Mouse (Mus musculus): Measurements from ENCODE around the gene Cstf3. TPM values are rescaled to one million over a fixed set of nuclear protein-coding genes. Genes with fewer than 3 reads are reported as not detected.

Gene Cstf3
- polyA plus RNA-seq, 1 experiment from 2014 or later, result 24.9 TPM

- H3K36me3 ChIP-seq (replicated peaks), result no peaks in the 10 kb centered on the region
- no peaks in the 10 kb centered on the region for H3K9me3 ChIP-seq (replicated peaks)
- no peak overlapping the region for H3K4me3 ChIP-seq (replicated peaks)
- peaks cover 13% of the 10 kb centered on the region for H3K4me1 ChIP-seq (replicated peaks)
- no peak overlapping the region for H3K27ac ChIP-seq (replicated peaks)
- H3K4me2 ChIP-seq, result no peak overlapping the region
- no peaks in the 10 kb centered on the region for H3K27me3 ChIP-seq
- ATAC-seq (ENCODE audit: insufficient read depth), result no peak
- 59% methylated on average over 5 of the region's 5 CpGs for WGBS (ENCODE audit: insufficient replicate concordance)
- no peak overlapping the region for H3K9ac ChIP-seq
Observed at GRCm38 (mm10) chr2:104578836-104579604, 11.3 kb upstream of the Cstf3 start.

- no peaks in the 10 kb centered on the region for H3K27me3 ChIP-seq
- H3K9ac ChIP-seq, result no peak overlapping the region
- H3K4me3 ChIP-seq (replicated peaks), result no peak overlapping the region
- H3K4me1 ChIP-seq (replicated peaks), result peaks cover 13% of the 10 kb centered on the region
- no peak overlapping the region for H3K27ac ChIP-seq (replicated peaks)
- 67% methylated on average over 7 of the region's 7 CpGs for WGBS (ENCODE audit: insufficient replicate concordance)
- no peak for ATAC-seq (ENCODE audit: insufficient read depth)
- no peaks in the 10 kb centered on the region for H3K36me3 ChIP-seq (replicated peaks)
- H3K9me3 ChIP-seq (replicated peaks), result no peaks in the 10 kb centered on the region
- H3K4me2 ChIP-seq, result no peak overlapping the region
Observed at GRCm38 (mm10) chr2:104579784-104580446, 10.4 kb upstream of the Cstf3 start.

DNA sequence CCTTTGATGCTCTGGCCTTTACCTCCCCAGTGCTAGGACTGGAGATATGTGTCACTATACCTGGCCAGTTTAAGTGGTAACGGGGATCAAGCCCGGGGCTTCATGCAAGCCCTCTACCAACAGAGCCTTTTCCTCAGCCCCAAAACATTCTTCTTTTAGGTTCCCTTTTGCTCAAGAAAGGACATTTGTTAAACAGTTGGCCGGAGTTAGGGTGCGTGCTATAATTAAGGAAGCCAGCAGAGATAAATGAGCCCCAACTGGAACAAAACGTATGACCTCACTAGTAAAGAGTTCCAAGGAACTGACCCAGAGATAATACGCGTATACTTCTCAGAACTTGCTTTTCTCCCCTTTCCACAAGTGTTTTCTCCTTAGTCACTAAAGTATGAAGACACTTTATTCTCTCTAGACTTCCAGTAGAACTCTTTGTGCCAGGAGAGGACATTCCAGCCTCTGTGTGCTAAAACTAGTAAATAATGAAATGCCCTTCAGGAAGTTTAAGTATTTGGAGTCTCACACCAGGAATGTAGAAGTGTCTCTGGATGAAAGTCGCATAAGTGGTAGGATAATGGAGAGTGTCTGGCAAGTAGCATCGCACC, 8.9 kb upstream of the Cstf3 start:
- no peak overlapping the region for H3K27ac ChIP-seq (replicated peaks)
- no peak overlapping the region for H3K4me2 ChIP-seq
- no peaks in the 10 kb centered on the region for H3K36me3 ChIP-seq (replicated peaks)
- no peaks in the 10 kb centered on the region for H3K9me3 ChIP-seq (replicated peaks)
- 58% methylated on average over 9 of the region's 9 CpGs for WGBS (ENCODE audit: insufficient replicate concordance)
- ATAC-seq (ENCODE audit: insufficient read depth), result no peak
- H3K4me3 ChIP-seq (replicated peaks), result no peak overlapping the region
- no peak overlapping the region for H3K9ac ChIP-seq
- H3K27me3 ChIP-seq, result no peaks in the 10 kb centered on the region
- H3K4me1 ChIP-seq (replicated peaks), result peaks cover 13% of the 10 kb centered on the region

DNA sequence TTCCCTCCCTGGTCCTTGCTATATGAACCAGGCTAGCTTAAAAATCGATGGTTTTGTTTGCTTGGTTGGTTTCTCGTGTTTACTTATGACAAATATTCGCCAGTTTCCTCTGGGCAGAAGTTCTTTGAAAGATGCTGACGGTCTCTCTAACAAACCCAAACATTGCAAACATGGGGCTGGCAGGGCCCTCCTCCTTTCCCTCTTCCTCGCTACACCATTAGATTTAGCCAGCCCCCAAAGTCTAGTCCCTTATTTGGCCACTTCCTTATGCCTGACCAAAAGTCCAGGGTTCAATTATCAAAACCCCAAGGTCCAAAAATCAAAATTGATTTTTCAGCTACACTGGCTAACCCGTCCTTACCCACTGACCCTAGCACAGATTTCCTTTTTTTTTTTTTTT, 7.3 kb upstream of the Cstf3 start:
- ATAC-seq (ENCODE audit: insufficient read depth), result no peak
- Histone ChIP-seq H3K27ac (replicated peaks) (no peak overlapping the region), H3K4me3 (replicated peaks) (no peak overlapping the region), H3K27me3 (no peaks in the 10 kb centered on the region), H3K36me3 (replicated peaks) (no peaks in the 10 kb centered on the region), H3K4me2 (peak overlapping the region; percentile 3; the same call in 1 of the 2 replicates), H3K9ac (no peak overlapping the region), H3K9me3 (replicated peaks) (no peaks in the 10 kb centered on the region), H3K4me1 (replicated peaks) (peaks cover 9% of the 10 kb centered on the region; the same call in 1 of the 2 replicates)
- 53% methylated on average over 6 of the region's 6 CpGs for WGBS (ENCODE audit: insufficient replicate concordance)

DNA sequence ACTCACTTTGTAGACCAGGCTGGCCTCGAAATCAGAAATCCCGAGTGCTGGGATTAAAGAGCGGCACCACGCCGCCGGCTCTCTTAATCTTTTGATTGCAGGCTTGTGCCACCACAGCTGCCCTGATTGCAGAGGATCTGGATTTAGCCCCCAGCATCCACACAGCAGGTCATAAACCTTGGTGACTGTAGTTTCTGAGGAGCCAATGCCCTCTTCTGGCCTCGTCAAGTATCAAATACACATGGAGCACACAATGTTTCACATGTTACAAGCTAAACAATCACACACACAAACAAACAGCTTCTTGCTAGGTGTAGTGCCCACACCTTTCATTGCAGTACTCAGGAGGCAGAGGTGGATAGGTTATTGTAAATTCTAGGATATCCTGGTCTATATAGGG, 6.1 kb upstream of the Cstf3 start:
- H3K27ac ChIP-seq (replicated peaks), result no peak overlapping the region
- H3K4me3 ChIP-seq (replicated peaks), result no peak overlapping the region
- no peak for ATAC-seq (ENCODE audit: insufficient read depth)
- H3K36me3 ChIP-seq (replicated peaks), result no peaks in the 10 kb centered on the region
- 66% methylated on average over 7 of the region's 7 CpGs for WGBS (ENCODE audit: insufficient replicate concordance)
- H3K27me3 ChIP-seq, result no peaks in the 10 kb centered on the region
- H3K9ac ChIP-seq, result no peak overlapping the region
- H3K4me2 ChIP-seq, result no peak overlapping the region
- H3K9me3 ChIP-seq (replicated peaks), result no peaks in the 10 kb centered on the region
- peaks cover 9% of the 10 kb centered on the region for H3K4me1 ChIP-seq (replicated peaks)

DNA sequence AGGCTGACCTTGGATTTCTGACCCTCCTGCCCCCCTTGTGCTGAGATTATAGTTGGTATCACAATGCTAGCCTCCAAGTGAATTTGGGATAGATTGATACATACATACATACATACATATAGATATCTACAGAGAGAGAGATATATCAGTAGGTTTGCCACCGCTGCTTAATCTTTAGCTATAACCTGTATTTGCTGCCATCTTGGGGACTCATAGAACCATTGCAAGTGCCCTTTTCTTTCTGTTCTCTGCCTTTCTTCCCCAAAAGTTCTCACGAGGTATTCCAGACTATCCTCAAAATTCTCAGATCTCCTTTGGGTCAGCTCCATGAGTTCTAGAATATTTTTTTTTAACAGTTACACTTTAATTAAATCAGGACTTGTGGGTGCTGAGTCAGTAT, 4.7 kb upstream of the Cstf3 start:
- Histone ChIP-seq H3K27me3 (no peaks in the 10 kb centered on the region), H3K9me3 (replicated peaks) (no peaks in the 10 kb centered on the region), H3K4me2 (no peak overlapping the region), H3K4me1 (replicated peaks) (peaks cover 17% of the 10 kb centered on the region), H3K9ac (no peak overlapping the region), H3K27ac (replicated peaks) (no peak overlapping the region), H3K4me3 (replicated peaks) (no peak overlapping the region), H3K36me3 (replicated peaks) (no peaks in the 10 kb centered on the region)
- WGBS (ENCODE audit: insufficient replicate concordance), result 22% methylated on average over 2 of the region's 2 CpGs
- ATAC-seq (ENCODE audit: insufficient read depth), result no peak

- no peak overlapping the region for H3K4me3 ChIP-seq (replicated peaks)
- no peak overlapping the region for H3K4me2 ChIP-seq
- no peak overlapping the region for H3K9ac ChIP-seq
- no peak overlapping the region for H3K27ac ChIP-seq (replicated peaks)
- H3K9me3 ChIP-seq (replicated peaks), result no peaks in the 10 kb centered on the region
- no peaks in the 10 kb centered on the region for H3K36me3 ChIP-seq (replicated peaks)
- peaks cover 25% of the 10 kb centered on the region for H3K4me1 ChIP-seq (replicated peaks)
- H3K27me3 ChIP-seq, result no peaks in the 10 kb centered on the region
- WGBS (ENCODE audit: insufficient replicate concordance), result 78% methylated on average over 5 of the region's 5 CpGs
- ATAC-seq (ENCODE audit: insufficient read depth), result no peak
Observed at GRCm38 (mm10) chr2:104588552-104588951, 1.8 kb upstream of the Cstf3 start.

DNA sequence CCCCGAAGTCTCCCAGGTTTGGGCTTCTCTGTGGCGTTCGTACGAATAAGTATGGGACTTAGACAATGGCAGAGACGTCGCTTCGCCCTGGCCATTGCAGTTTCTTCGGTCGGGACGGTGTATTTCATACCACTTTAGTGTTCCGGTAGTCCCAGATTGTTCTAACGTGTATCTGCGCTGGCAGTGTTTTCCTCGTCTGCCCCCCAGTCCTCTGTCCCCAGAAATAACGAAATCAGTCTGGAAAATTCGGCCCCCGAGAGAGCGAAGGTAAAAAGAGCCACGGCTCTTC, 450 bp downstream of the Cstf3 start:
- Histone ChIP-seq H3K4me2 (peak overlapping the region; percentile 87), H3K27me3 (no peaks in the 10 kb centered on the region), H3K36me3 (replicated peaks) (no peaks in the 10 kb centered on the region), H3K4me3 (replicated peaks) (peak overlapping the region; percentile 99), H3K9ac (peak overlapping the region; percentile 93), H3K9me3 (replicated peaks) (no peaks in the 10 kb centered on the region), H3K27ac (replicated peaks) (peak overlapping the region; percentile 88), H3K4me1 (replicated peaks) (peaks cover 33% of the 10 kb centered on the region)
- 0% methylated on average over 19 of the region's 19 CpGs for WGBS (ENCODE audit: insufficient replicate concordance)
- no peak for ATAC-seq (ENCODE audit: insufficient read depth)

DNA sequence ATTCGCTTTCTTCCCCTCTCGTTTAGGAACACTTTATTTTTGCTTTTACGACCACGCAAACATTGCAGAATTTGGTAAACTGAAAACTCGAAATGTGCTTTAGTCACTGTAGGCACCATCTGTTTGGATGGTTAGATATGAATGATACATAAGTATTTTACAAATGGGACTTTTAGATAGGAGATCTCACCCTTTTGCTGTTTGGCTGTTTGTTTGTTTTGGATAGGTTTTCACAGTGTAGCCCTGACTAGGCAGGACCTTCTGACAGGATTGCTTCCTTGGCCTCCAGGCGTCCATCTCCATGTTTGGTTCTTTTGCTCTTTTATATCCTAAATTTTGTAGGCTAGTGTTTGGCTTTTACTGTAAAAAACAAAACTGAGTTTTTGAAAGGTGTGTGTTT, 818 bp downstream of the Cstf3 start:
- whole genome bisulfite sequencing (ENCODE audit: insufficient replicate concordance), result under 1% methylated on average over 6 of the region's 6 CpGs
- peaks cover 33% of the 10 kb centered on the region for H3K4me1 ChIP-seq (replicated peaks)
- peak overlapping the region; percentile 99 for H3K4me3 ChIP-seq (replicated peaks)
- no peaks in the 10 kb centered on the region for H3K9me3 ChIP-seq (replicated peaks)
- peak overlapping the region; percentile 93 for H3K9ac ChIP-seq
- no peak for ATAC-seq (ENCODE audit: insufficient read depth)
- no peaks in the 10 kb centered on the region for H3K36me3 ChIP-seq (replicated peaks)
- H3K27ac ChIP-seq (replicated peaks), result peak overlapping the region; percentile 88
- no peaks in the 10 kb centered on the region for H3K27me3 ChIP-seq
- H3K4me2 ChIP-seq, result peak overlapping the region; percentile 87

- ATAC-seq (ENCODE audit: insufficient read depth), result no peak
- no peaks in the 10 kb centered on the region for H3K9me3 ChIP-seq (replicated peaks)
- no peak overlapping the region for H3K27ac ChIP-seq (replicated peaks)
- no peak overlapping the region for H3K4me3 ChIP-seq (replicated peaks)
- no peak overlapping the region for H3K4me2 ChIP-seq
- H3K36me3 ChIP-seq (replicated peaks), result no peaks in the 10 kb centered on the region
- H3K9ac ChIP-seq, result no peak overlapping the region
- WGBS (ENCODE audit: insufficient replicate concordance), result 0% methylated on average over 1 of the region's 1 CpGs
- H3K27me3 ChIP-seq, result no peaks in the 10 kb centered on the region
- H3K4me1 ChIP-seq (replicated peaks), result peaks cover 23% of the 10 kb centered on the region
Observed at GRCm38 (mm10) chr2:104595063-104595462, 4.7 kb downstream of the Cstf3 start.

GRCm38 (mm10) chr2:104603431-104603830, 13.1 kb downstream of the Cstf3 start:
- Histone ChIP-seq H3K27me3 (no peaks in the 10 kb centered on the region), H3K4me3 (replicated peaks) (no peak overlapping the region), H3K36me3 (replicated peaks) (peaks cover 9% of the 10 kb centered on the region), H3K27ac (replicated peaks) (no peak overlapping the region), H3K9me3 (replicated peaks) (no peaks in the 10 kb centered on the region), H3K4me2 (no peak overlapping the region), H3K9ac (no peak overlapping the region), H3K4me1 (replicated peaks) (no peaks in the 10 kb centered on the region; the same call in 1 of the 2 replicates)
- 74% methylated on average over 1 of the region's 1 CpGs for WGBS (ENCODE audit: insufficient replicate concordance)
- no peak for ATAC-seq (ENCODE audit: insufficient read depth)
